Mouse (Mus musculus): ENCODE measurements around the gene Dnm3.
A peak's percentile ranks its signal among the peaks of the same experiment; 100 is the strongest.
"Not testable (repeated sequence)": the region's sequence is repeated elsewhere in the genome, so short reads cannot be mapped to it uniquely, and the experiment has no call there.

Gene Dnm3

GRCm38 (mm10) chr1:162428904-162429303 lies 48.9 kb downstream of the Dnm3 start:
- DNase-seq (ENCODE audit: low spot score), result no peak

- DNase-seq (ENCODE audit: low spot score), result no peak
Measured at GRCm38 (mm10) chr1:162425930-162426478, 51.8 kb downstream of the Dnm3 start.

GRCm38 (mm10) chr1:162422826-162423225 lies 55.0 kb downstream of the Dnm3 start:
- no peak for DNase-seq (ENCODE audit: low spot score)

GRCm38 (mm10) chr1:162413791-162414190 lies 64.0 kb downstream of the Dnm3 start:
- DNase-seq (ENCODE audit: low spot score), result no peak

DNA sequence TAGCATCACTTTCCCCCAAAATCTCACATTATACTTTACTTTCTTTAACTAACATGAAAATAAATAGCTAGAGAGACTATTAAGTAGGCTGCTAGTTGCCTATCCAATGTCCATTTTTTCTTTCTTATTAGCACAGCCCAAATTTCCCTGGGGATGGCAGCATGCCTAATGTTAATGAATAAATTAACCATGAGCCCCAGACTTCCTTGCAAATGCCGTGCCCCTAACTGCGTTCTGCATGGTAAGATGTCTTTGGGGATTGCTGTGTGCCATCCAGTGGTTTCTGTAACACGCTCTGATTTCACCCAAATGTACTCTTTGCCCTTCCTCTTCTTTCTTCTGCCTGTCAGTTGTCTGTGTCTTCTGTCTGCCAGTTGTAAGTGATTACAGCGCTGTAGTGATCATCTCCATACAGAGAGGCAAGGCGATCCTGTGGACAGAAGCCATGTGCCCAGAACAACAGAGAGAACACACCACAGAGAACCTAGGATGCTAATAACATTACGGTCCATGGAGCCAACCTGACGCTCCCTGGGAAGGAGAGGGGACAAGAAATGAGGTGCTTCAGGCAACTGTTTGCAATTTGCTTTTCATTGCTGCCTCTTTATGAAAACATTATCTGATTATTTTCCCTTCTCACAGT lies 64.9 kb downstream of the Dnm3 start:
- DNase-seq (ENCODE audit: low spot score), result no peak

DNA sequence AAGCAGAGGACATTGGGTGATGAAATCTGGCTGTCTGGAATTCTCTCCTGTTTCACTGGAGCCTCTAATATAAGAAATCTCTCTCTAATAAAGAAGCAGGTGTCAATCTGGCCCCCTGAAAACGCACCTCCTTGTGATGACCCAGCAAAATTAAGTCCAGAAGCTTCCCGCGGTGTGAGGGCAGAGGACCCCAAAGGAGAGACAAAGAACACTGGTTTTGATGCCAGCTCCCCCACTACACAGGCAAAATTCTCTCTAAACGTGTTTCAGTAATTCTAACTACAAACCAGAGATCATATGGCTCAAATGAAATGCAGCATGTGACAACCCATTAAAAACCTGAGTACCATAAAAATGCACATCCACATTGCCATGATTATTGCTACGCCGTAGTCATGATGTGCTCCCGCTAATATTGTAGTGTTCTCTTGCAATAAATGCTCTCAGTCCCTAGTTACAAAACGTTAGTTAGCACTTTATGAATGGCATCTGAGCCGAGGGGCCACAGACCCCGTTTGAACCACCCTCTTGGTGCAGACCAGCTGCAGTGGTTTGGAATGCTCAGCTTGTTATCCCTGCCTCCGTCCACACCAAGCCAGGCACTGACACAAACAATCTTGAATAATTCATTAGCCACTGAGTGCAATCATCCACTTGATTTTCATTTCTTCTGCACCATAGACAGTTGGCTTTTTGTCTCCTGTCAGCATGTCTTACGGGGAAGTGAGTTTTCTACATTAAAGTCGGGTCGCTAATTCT lies 67.4 kb downstream of the Dnm3 start:
- DNase-seq (ENCODE audit: low spot score), result no peak

GRCm38 (mm10) chr1:162394549-162394948 lies 83.3 kb downstream of the Dnm3 start:
- no peak for DNase-seq (ENCODE audit: low spot score)

DNA sequence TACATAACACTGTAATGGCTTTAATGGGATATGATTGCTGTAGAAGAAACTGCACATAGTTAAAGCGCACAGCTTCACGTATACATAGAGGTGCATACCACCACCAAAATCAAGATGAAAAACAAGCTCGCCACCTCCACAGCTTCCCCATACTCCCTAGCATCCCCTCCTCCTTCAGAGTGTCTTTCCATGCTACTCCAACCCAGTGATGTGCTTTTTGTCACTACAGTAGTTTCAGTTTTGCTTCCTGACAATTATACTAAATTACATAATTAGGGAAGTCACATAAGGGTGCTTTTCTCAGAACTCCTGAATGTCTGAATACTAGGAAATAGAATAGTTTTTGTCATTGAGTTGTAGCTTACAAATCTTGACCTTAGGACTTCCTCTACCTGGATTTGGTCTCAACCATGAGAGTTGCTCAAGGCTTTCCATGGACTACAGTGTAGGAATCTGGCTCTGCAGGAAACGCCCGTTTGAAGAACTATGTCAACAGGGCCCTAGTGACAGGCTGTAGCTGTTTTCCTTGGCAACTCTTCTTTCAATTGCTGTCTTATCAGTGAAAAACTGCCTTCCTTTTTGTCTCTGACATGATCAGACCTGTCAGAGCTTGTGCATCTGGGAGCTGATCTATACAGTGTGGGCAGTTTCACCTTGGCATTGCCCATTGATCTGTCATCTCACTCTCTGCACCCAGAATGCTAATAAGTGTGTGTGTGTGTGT lies 89.2 kb downstream of the Dnm3 start:
- DNase-seq (ENCODE audit: low spot score), result peak; percentile 24

GRCm38 (mm10) chr1:162373068-162373467 lies 104.8 kb downstream of the Dnm3 start:
- not testable (repeated sequence) for DNase-seq (ENCODE audit: low spot score)

DNA sequence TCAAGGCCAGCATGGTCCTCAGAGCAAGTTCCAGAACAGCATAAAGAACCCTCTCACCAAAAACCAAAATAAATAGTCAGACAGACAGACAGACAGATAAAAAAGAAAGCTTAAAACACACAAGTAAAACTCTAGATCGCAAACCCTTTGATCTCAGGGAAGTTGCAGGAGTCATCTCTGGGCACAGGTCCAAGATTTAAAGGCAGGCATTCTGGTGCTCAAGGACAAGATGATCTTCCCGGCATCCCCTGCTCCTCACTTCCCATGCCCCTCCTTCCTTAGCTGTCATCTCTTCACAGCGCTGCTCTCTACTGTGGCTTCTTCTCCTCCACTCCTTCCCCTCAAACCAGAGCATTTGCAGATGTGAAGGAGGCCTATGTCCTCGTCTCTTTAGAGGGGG lies 108.1 kb downstream of the Dnm3 start:
- DNase-seq (ENCODE audit: low spot score), result no peak

DNA sequence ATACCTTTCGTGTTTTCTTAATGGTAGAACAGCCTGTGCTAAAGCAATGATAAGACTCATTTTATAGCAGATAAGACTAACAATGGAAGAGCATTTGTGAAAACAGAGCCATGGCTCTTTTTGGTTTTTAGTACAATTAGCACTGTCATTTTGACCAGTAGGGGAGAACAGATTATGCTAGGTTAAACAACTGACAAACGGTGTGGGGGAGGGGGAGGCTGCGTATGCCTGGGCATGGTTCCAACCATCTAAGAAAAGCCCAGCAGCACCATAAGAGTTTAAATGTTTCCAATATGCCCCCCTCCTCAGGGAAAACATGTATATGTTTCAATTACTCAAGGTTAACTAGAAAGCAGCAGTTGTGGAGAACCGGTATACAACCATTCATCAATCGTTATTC lies 115.9 kb downstream of the Dnm3 start:
- no peak for DNase-seq (ENCODE audit: low spot score)

DNA sequence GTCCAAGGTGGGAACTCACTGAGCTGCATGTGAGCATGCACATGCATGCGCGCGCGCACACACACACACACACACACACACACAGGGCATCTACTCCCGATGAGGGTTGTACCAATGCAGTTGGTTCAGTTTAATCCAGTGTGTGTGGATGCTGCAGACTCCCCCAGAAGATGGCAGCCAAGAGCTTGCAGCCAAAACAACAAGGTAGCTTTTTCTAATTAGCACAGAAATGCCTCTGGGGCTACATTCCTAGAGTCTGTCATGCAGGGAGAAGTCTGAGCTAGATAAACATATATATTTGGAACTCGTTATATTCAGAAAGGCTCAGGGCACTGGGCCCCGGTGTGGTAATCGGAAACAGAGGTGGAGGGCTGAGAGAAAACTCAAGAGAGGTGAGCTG lies 118.6 kb downstream of the Dnm3 start:
- DNase-seq (ENCODE audit: low spot score), result peak; percentile 36

- DNase-seq (ENCODE audit: low spot score), result no peak
Measured at GRCm38 (mm10) chr1:162358036-162358435, 119.8 kb downstream of the Dnm3 start.

GRCm38 (mm10) chr1:162356481-162356880 lies 121.4 kb downstream of the Dnm3 start:
- DNase-seq (ENCODE audit: low spot score), result no peak

- no peak for DNase-seq (ENCODE audit: low spot score)
Measured at GRCm38 (mm10) chr1:162354780-162355179, 123.1 kb downstream of the Dnm3 start.

- DNase-seq (ENCODE audit: low spot score), result no peak
Measured at GRCm38 (mm10) chr1:162353831-162354230, 124.0 kb downstream of the Dnm3 start.

GRCm38 (mm10) chr1:162349306-162349705 lies 128.5 kb downstream of the Dnm3 start:
- no peak for DNase-seq (ENCODE audit: low spot score)

DNA sequence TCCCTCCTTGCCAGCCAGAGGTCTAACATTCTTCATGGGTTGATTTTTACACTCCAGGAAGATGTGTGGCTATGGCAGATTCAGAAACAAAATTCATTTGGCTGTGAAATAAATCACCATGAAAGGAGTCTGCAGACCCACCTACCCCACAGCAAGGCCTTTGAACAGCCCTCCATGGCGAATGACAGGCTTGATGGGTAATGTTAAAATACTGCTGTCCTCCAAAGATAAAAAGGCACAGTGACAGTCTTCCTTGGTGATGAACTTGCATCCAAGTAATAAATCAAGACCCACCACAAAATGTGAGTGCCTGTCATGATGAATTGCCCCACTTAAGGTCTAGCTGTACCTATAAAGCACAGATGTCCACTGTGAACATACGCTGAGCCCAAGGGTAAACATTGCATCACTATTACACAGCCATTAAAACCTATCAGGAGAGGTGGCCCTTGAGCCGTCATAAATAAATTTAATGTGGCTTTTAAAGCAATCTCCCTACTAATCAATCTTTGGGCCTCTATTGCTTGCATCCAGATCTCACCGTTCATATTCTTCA lies 131.3 kb downstream of the Dnm3 start:
- DNase-seq (ENCODE audit: low spot score), result no peak

GRCm38 (mm10) chr1:162337170-162337569 lies 140.7 kb downstream of the Dnm3 start:
- DNase-seq (ENCODE audit: low spot score), result no peak

- DNase-seq (ENCODE audit: low spot score), result no peak
Measured at GRCm38 (mm10) chr1:162336640-162337039, 141.2 kb downstream of the Dnm3 start.

DNA sequence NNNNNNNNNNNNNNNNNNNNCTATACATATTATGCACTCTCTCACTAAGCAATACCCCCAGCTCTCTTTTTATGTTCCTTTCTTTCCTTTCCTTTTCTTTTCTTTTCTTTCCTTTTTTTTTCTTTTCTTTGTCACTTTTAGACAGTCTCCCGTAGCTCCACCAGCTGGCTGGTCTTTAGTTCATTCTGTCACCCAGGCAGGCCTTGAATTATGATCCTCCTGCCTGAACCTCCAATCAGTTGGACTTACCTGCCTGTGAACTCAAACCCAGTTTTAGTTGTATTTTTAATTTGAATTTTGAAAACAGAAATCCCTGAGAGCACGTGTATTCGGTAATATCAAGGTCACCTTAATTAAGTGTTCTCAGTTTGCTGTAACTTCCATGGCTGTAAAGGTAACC lies 141.6 kb downstream of the Dnm3 start:
- no peak for DNase-seq (ENCODE audit: low spot score)

- DNase-seq (ENCODE audit: low spot score), result no peak
Measured at GRCm38 (mm10) chr1:162328673-162329072, 149.2 kb downstream of the Dnm3 start.

Measured in yolk sac, embryonic 10.5 days (tissue).